Mouse (Mus musculus): ENCODE measurements around the gene Efnb3. TPM values are rescaled to one million over a fixed set of nuclear protein-coding genes. Genes with fewer than 3 reads are reported as not detected.

Gene Efnb3
- total RNA-seq, 2 experiments from 2014 or later: not detected

- no peak for ATAC-seq (replicated peaks; ENCODE audit: poor library complexity, severe bottlenecking)
These were observed 40.0 kb downstream of the Efnb3 start for GRCm38 (mm10) chr11:69519976-69520375.

GRCm38 (mm10) chr11:69516661-69517060 lies 43.3 kb downstream of the Efnb3 start:
- ATAC-seq (replicated peaks; ENCODE audit: poor library complexity, severe bottlenecking): 0 out of 2 replicates have a peak, but pooled peaks have one; percentile 25

GRCm38 (mm10) chr11:69516151-69516640 lies 43.8 kb downstream of the Efnb3 start:
- peak; percentile 66 for ATAC-seq (replicated peaks; ENCODE audit: poor library complexity, severe bottlenecking)

GRCm38 (mm10) chr11:69513840-69514239 lies 46.2 kb downstream of the Efnb3 start:
- peak; percentile 47; the same call in 1 of the 2 replicates for ATAC-seq (replicated peaks; ENCODE audit: poor library complexity, severe bottlenecking)

- no peak for ATAC-seq (replicated peaks; ENCODE audit: poor library complexity, severe bottlenecking)
These were observed 49.1 kb downstream of the Efnb3 start for GRCm38 (mm10) chr11:69510796-69511496.

Other genes with a start within 250 kb of the Efnb3 start
- 30.7 and 36.3 TPM in 2 replicates for gene Cntrob, start 236.4 kb downstream of the Efnb3 start, total RNA-seq (2014; fragmentation: Nextera tagmentation)
- gene Cntrob, start 236.4 kb downstream of the Efnb3 start, total RNA-seq (2017): 21.3 and 24.2 TPM in 2 replicates
- 89.2 and 132 TPM in 2 replicates for gene Trappc1, start 236.2 kb downstream of the Efnb3 start, total RNA-seq (2014; fragmentation: Nextera tagmentation)
- gene Trappc1, start 236.2 kb downstream of the Efnb3 start, total RNA-seq (2017): 92.6 and 103 TPM in 2 replicates
- gene Kcnab3, start 233.9 kb downstream of the Efnb3 start, total RNA-seq (2014; fragmentation: Nextera tagmentation): not detected in 2 replicates
- gene Kcnab3, start 233.9 kb downstream of the Efnb3 start, total RNA-seq (2017): 0.09 TPM in 1 of 2 replicates, not detected in the other
- 5.4 and 6.7 TPM in 2 replicates for gene Rnf227, start 219.7 kb downstream of the Efnb3 start, total RNA-seq (2014; fragmentation: Nextera tagmentation)
- 4.5 and 7.6 TPM in 2 replicates for gene Rnf227, start 219.7 kb downstream of the Efnb3 start, total RNA-seq (2017)
- 37.0 and 59.8 TPM in 2 replicates for gene Chd3, start 190.8 kb downstream of the Efnb3 start, total RNA-seq (2014; fragmentation: Nextera tagmentation)
- gene Chd3, start 190.8 kb downstream of the Efnb3 start, total RNA-seq (2017): 26.9 and 37.7 TPM in 2 replicates
- 164 and 170 TPM in 2 replicates for gene Naa38, start 164.7 kb downstream of the Efnb3 start, total RNA-seq (2014; fragmentation: Nextera tagmentation)
- gene Naa38, start 164.7 kb downstream of the Efnb3 start, total RNA-seq (2017): 112 and 181 TPM in 2 replicates
- gene Cyb5d1, start 164.6 kb downstream of the Efnb3 start, total RNA-seq (2014; fragmentation: Nextera tagmentation): 22.8 and 25.2 TPM in 2 replicates
- 32.7 and 38.2 TPM in 2 replicates for gene Cyb5d1, start 164.6 kb downstream of the Efnb3 start, total RNA-seq (2017)
- not detected in 2 replicates for gene Tmem88, start 162.0 kb downstream of the Efnb3 start, total RNA-seq (2014; fragmentation: Nextera tagmentation)
- 0.56 TPM in 1 of 2 replicates, not detected in the other for gene Tmem88, start 162.0 kb downstream of the Efnb3 start, total RNA-seq (2017)
- 12.1 and 14.4 TPM in 2 replicates for gene Kdm6b, start 146.5 kb downstream of the Efnb3 start, total RNA-seq (2014; fragmentation: Nextera tagmentation)
- 0.99 and 2.8 TPM in 2 replicates for gene Kdm6b, start 146.5 kb downstream of the Efnb3 start, total RNA-seq (2017)
- 0.11 and 3.5 TPM in 2 replicates for gene Dnah2, start 11.1 kb downstream of the Efnb3 start, total RNA-seq (2014; fragmentation: Nextera tagmentation)
- not detected in 2 replicates for gene Dnah2, start 11.1 kb downstream of the Efnb3 start, total RNA-seq (2017)
- gene Wrap53, start 20.1 kb upstream of the Efnb3 start, total RNA-seq (2014; fragmentation: Nextera tagmentation): 8.0 and 18.8 TPM in 2 replicates
- gene Wrap53, start 20.1 kb upstream of the Efnb3 start, total RNA-seq (2017): 6.5 and 11.3 TPM in 2 replicates
- 215 and 226 TPM in 2 replicates for gene Trp53, start 20.2 kb upstream of the Efnb3 start, total RNA-seq (2014; fragmentation: Nextera tagmentation)
- gene Trp53, start 20.2 kb upstream of the Efnb3 start, total RNA-seq (2017): 56.8 and 58.0 TPM in 2 replicates
- gene Atp1b2, start 45.7 kb upstream of the Efnb3 start, total RNA-seq (2014; fragmentation: Nextera tagmentation): 1.7 and 3.0 TPM in 2 replicates
- gene Atp1b2, start 45.7 kb upstream of the Efnb3 start, total RNA-seq (2017): 0.10 TPM in 1 of 2 replicates, not detected in the other
- not detected in 2 replicates for gene Shbg, start 57.7 kb upstream of the Efnb3 start, total RNA-seq (2014; fragmentation: Nextera tagmentation)
- not detected in 2 replicates for gene Shbg, start 57.7 kb upstream of the Efnb3 start, total RNA-seq (2017)
- gene Sat2, start 61.8 kb upstream of the Efnb3 start, total RNA-seq (2014; fragmentation: Nextera tagmentation): not detected in 2 replicates
- 1.8 TPM in 1 of 2 replicates, not detected in the other for gene Sat2, start 61.8 kb upstream of the Efnb3 start, total RNA-seq (2017)
- gene Fxr2, start 72.8 kb upstream of the Efnb3 start, total RNA-seq (2014; fragmentation: Nextera tagmentation): 47.4 and 65.8 TPM in 2 replicates
- gene Fxr2, start 72.8 kb upstream of the Efnb3 start, total RNA-seq (2017): 34.1 and 37.1 TPM in 2 replicates
- not detected in 2 replicates for gene Sox15, start 95.1 kb upstream of the Efnb3 start, total RNA-seq (2014; fragmentation: Nextera tagmentation)
- gene Sox15, start 95.1 kb upstream of the Efnb3 start, total RNA-seq (2017): not detected in 2 replicates
- 40.7 and 48.6 TPM in 2 replicates for gene Mpdu1, start 102.4 kb upstream of the Efnb3 start, total RNA-seq (2014; fragmentation: Nextera tagmentation)
- 58.5 and 67.9 TPM in 2 replicates for gene Mpdu1, start 102.4 kb upstream of the Efnb3 start, total RNA-seq (2017)
- gene Cd68, start 105.9 kb upstream of the Efnb3 start, total RNA-seq (2014; fragmentation: Nextera tagmentation): 29.7 and 52.0 TPM in 2 replicates
- gene Cd68, start 105.9 kb upstream of the Efnb3 start, total RNA-seq (2017): 27.0 and 47.7 TPM in 2 replicates
- gene Eif4a1, start 112.2 kb upstream of the Efnb3 start, total RNA-seq (2014; fragmentation: Nextera tagmentation): 969 and 995 TPM in 2 replicates
- 1,214 and 1,335 TPM in 2 replicates for gene Eif4a1, start 112.2 kb upstream of the Efnb3 start, total RNA-seq (2017)
- gene Senp3, start 121.9 kb upstream of the Efnb3 start, total RNA-seq (2014; fragmentation: Nextera tagmentation): 99.4 and 106 TPM in 2 replicates
- 95.6 and 98.9 TPM in 2 replicates for gene Senp3, start 121.9 kb upstream of the Efnb3 start, total RNA-seq (2017)
- gene Tnfsf13, start 125.6 kb upstream of the Efnb3 start, total RNA-seq (2014; fragmentation: Nextera tagmentation): 5.4 and 27.7 TPM in 2 replicates
- gene Tnfsf13, start 125.6 kb upstream of the Efnb3 start, total RNA-seq (2017): 38.0 and 41.8 TPM in 2 replicates
- gene Tnfsf12, start 135.6 kb upstream of the Efnb3 start, total RNA-seq (2014; fragmentation: Nextera tagmentation): 2.1 and 6.1 TPM in 2 replicates
- gene Tnfsf12, start 135.6 kb upstream of the Efnb3 start, total RNA-seq (2017): 0.46 and 1.6 TPM in 2 replicates
- gene Tnfsfm13, start 135.9 kb upstream of the Efnb3 start, total RNA-seq (2014; fragmentation: Nextera tagmentation): 4.9 and 6.6 TPM in 2 replicates
- 3.6 and 6.1 TPM in 2 replicates for gene Tnfsfm13, start 135.9 kb upstream of the Efnb3 start, total RNA-seq (2017)
- gene Polr2a, start 198.4 kb upstream of the Efnb3 start, total RNA-seq (2014; fragmentation: Nextera tagmentation): 153 and 165 TPM in 2 replicates
- 30.2 and 38.5 TPM in 2 replicates for gene Polr2a, start 198.4 kb upstream of the Efnb3 start, total RNA-seq (2017)
- gene Slc35g3, start 201.8 kb upstream of the Efnb3 start, total RNA-seq (2014; fragmentation: Nextera tagmentation): not detected in 2 replicates
- not detected in 2 replicates for gene Slc35g3, start 201.8 kb upstream of the Efnb3 start, total RNA-seq (2017)
- 1.8 and 2.1 TPM in 2 replicates for gene Zbtb4, start 205.7 kb upstream of the Efnb3 start, total RNA-seq (2014; fragmentation: Nextera tagmentation)
- 0.26 and 0.43 TPM in 2 replicates for gene Zbtb4, start 205.7 kb upstream of the Efnb3 start, total RNA-seq (2017)
- not detected in 2 replicates for gene Chrnb1, start 235.7 kb upstream of the Efnb3 start, total RNA-seq (2014; fragmentation: Nextera tagmentation)
- gene Chrnb1, start 235.7 kb upstream of the Efnb3 start, total RNA-seq (2017): 0.82 TPM in 1 of 2 replicates, not detected in the other
- gene Fgf11, start 241.7 kb upstream of the Efnb3 start, total RNA-seq (2014; fragmentation: Nextera tagmentation): 1.6 and 2.9 TPM in 2 replicates
- gene Fgf11, start 241.7 kb upstream of the Efnb3 start, total RNA-seq (2017): not detected in 2 replicates
- not detected in 2 replicates for gene Tmem102, start 245.4 kb upstream of the Efnb3 start, total RNA-seq (2014; fragmentation: Nextera tagmentation)
- not detected in 2 replicates for gene Tmem102, start 245.4 kb upstream of the Efnb3 start, total RNA-seq (2017)